Mouse (Mus musculus): ENCODE results near the gene Agap1.

Agap1 gene

DNA sequence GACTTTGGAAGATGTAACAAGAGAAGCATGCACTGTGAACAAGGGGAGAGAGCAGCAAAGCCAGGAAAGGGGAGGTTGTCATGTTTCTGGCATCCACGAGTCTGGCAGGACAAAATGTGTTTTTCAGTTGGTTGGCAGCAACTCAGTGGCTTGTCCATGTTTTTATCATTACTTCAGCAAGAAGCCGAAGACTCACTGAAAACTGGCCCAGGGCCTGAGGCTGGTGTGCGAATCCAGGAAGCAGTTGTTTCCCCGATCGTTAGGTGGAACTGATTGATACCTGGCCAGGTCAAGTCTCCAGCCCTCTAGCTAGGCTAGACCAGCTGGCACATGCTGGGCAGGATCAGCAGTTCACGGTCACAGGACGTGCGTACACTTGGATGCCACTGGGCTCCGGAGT, 162.7 kb downstream of the Agap1 start:
- 66% methylated on average over 9 of the region's 9 CpGs for WGBS

DNA sequence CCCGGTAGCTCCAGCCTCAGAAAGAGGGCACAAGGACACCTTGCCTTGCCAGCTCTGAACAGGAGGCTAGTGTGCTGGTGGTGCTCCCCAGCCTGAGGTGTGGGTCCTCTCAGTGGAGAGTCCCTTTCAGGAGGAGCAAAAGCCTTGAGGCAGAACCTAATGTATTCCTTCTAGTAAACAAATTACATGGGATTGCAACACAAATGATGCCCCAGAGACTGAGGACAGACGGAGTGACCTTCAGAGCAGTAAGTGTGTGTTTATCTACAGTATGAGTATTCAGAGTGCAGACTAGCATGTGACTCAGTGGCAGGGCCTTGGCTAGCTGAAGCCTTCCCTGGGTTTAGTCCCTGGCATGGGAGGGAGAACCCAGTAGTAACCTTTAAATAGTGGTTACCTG, 165.4 kb downstream of the Agap1 start:
- WGBS, result 76% methylated on average over 2 of the region's 2 CpGs

DNA sequence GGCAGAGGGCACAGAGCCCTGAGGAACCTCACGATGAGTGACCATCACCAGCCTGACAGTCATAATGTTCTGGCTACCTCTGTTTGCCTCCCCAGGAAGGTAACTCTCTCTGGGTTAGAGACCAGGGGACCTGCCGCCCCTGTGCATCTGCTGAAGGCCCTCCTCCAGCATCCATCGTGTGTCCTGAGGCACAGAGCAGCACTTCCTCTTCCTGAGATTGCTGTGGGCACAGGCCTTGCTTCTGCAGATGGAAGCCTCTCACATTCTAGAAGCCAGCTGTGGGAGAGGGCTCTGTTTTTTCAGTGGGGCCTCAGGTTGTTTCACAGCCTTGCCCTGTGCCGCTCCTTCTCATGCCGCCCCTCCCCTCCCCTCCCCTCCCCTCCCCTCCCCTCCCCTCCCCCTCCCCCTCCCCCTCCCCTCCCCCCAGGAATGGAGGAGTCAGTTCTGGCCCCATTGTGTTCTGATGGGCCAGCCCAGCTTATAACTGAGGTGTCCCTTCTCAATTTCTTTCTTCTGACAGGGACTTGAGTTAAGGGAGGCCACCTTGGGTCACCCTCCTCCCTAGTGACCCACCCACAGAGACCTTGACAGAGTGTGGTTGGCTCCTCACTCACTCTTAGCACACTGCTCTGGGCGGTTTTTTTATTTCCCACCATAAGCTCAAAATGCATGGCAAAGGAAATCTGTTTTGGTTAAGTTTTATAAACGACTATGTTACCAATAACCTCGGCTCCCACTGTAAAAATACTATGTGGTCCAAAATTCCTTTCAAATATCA, 166.6 kb downstream of the Agap1 start:
- WGBS, result 67% methylated on average over 8 of the region's 8 CpGs

DNA sequence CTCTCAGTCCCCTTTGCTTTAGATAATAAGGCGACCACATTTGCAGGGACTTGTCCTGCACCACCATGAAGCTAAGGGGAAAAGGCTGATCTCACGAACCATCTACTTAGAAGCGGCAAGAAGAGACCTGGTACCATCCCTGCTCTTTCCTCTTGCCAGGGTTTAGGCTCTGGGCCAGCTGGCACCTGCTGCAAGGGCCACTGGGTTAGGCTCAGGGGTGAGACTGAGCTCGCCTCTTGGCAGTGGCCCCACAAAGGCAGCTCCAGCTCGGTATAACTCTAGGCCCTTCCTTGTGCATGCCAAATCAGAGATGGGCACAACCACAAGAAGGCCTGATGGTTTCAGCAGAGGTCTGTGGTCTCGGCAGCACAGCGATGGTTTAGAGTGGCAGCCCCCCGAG, 167.3 kb downstream of the Agap1 start:
- WGBS, result 69% methylated on average over 8 of the region's 8 CpGs

DNA sequence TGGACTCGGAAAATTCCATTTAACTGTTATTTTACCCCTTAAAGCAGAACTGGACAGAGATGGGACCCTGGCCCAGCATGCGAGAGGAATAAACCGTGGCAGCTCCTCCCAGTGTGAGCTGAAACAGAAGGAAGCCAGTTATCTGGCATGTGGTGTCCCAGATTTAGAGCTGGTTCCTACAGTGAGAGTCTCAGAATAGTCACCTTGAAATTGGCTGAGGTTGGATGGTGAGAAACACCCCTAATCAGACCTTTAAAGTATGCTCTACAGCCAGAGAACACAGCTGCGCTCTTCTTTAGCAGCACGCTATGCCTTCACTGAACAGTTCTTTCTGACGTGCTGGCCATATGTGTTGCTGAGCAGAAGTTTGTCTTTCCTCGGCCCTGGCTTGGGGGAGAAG, 168.2 kb downstream of the Agap1 start:
- 35% methylated on average over 7 of the region's 7 CpGs for WGBS

DNA sequence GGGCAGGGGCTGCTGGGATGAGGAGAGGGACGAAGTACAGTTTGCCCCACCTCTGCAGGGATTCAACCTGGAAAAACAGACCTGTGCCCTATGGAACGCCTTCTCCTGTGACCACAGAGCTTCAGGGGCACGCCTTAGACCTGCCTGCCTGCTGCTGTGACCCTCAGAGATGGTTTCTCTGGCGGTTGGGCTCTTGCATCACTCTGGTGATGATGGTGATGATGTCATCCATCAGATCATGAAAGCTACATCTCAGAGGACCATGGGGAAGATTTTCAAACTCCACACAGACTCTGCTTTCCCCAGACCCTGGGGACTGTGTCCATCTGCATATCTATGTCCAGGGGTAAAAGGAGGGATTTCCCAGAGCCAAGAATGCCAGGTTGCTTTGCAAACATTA, 170.7 kb downstream of the Agap1 start:
- 81% methylated on average over 4 of the region's 4 CpGs for WGBS

DNA sequence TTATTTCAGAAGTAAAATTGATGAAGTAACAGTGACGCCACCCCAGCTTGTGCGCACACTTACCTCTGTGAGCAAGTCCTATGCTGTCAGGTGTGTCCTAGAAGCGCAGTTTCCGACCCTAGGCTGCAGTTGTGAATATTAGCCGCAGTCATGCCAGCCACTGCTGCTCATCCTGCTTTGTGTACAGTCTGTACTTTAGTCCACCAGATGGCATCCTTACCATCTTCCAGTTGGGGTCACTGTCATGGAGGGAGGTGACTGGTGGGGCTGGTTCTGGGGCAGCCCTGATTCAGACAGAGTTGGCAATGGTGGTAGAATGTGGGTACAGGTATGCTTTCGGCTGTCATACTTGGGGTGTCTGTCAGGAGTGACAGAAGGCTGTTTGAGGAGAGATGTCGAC, 171.4 kb downstream of the Agap1 start:
- 91% methylated on average over 7 of the region's 7 CpGs for WGBS

DNA sequence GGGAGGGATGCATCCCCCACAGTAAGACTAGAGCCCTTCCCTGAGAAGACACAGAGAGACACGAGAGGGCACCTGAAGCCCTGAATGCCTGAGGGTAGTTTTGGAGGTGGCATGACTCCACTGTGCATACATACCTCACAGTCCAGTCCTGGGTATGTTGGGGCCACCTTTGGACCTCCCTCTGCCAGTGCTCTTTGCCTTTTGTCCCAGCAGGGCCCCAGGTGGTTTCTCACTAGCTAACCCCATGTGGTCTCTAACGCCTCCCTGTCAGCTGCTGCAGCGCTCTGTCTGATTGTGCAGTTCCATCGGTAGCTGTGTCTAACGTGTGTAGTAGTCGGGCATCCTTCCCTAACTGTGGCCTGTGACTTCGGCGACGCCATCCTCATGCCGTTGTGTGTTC, 172.3 kb downstream of the Agap1 start:
- WGBS, result 69% methylated on average over 10 of the region's 10 CpGs

DNA sequence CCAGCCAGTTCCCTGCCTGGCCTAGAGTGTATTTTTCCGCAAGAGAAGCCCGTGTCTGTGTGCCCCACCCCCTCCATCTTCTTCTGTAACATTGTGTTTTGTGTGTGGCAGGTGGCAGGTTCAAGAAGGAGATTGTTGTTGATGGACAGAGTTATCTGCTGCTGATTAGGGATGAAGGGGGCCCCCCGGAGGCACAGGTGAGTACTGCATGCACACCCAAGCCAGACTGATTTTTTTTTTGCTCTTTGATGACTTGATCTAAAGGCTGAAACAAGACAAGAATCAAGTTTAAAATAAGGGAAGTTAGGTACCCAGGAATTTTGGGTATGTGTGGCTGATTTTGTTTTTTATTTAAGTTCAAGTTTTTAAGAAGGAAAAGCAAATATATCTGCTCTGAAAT, 173.0 kb downstream of the Agap1 start:
- 41% methylated on average over 3 of the region's 3 CpGs for WGBS

- WGBS, result 91% methylated on average over 4 of the region's 4 CpGs
These were observed 176.2 kb downstream of the Agap1 start for GRCm38 (mm10) chr1:89630836-89631235.

GRCm38 (mm10) chr1:89631747-89632146, 177.1 kb downstream of the Agap1 start:
- 0% methylated on average over 1 of the region's 1 CpGs for WGBS

GRCm38 (mm10) chr1:89634055-89634454, 179.4 kb downstream of the Agap1 start:
- 79% methylated on average over 14 of the region's 14 CpGs for WGBS

DNA sequence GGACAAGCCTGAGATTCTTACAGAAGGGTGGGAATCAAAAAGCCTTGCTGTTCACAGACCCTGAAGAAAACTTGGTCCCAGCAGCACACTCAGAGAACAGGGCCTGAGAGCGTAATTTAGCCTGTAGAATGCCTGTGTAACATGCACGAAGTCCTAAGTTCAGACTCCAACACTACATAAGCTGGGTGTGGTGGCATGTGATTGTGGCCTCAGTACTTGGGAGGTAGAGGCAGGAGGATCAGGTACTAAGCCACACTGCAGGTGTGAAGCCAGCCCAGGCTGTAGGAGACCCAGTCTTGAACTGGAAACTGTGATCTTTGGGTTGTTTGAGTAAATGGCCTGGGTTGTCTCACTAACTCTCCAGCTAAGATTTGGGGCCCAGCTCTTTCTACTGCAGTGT, 180.5 kb downstream of the Agap1 start:
- 89% methylated on average over 2 of the region's 2 CpGs for WGBS

DNA sequence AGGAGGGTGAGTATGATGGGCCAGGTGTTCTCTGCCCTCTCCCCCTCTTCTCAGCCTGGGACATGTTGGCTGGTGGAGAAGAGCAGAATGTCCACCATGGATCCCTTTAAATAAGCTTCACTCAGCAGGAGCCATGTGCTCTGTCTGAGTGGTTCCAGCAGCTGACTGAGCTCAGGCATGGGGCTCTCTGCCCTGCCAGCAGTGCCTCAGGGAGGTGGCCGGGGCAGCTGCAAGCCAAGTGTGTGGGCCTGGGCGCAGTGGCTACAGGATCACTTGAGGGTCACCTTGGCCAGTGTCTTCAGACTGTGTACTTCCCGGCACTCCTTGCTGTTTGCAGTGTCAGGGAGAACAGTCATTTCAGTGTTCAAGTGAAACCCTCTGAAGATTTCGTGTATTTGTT, 183.1 kb downstream of the Agap1 start:
- WGBS, result 81% methylated on average over 4 of the region's 4 CpGs

- WGBS, result 44% methylated on average over 8 of the region's 8 CpGs
These were observed 189.0 kb downstream of the Agap1 start for GRCm38 (mm10) chr1:89643445-89644100.

GRCm38 (mm10) chr1:89644120-89644519, 189.5 kb downstream of the Agap1 start:
- 60% methylated on average over 11 of the region's 11 CpGs for WGBS

DNA sequence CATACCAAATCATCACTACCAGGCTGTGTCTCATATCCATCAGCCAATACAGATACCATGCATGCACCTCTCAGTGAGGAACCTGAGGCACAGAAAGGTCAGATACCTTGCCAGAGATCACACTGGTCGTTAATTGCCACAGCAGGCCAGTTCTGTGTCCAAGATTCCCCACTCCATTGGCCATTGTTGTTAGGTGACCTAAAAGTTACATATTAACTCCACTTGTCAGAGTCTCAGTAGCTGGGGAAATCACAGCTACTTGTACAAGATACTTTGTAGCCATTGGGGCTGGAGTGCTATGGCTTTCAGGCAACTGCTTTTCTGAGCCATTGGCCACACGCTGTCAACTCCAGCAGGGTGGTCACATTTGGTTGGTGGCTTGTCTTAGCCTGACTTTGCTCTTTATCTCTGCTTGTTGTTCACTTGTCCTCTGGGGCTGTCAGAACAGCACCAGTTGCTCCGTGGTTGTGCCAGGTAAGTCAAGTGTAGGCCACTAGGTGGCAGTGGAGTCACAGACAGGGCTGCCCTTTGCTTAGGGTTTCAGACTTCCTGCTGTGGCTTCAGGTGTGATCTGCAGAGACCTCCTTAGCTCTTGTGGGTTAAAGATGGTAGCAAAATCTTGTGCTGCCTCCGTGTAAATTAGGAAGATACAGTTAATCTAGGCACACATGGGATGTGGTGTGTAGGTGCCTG, 191.9 kb downstream of the Agap1 start:
- WGBS, result 44% methylated on average over 4 of the region's 4 CpGs

GRCm38 (mm10) chr1:89647505-89647904, 192.9 kb downstream of the Agap1 start:
- WGBS, result 89% methylated on average over 8 of the region's 8 CpGs

GRCm38 (mm10) chr1:89650557-89650956, 196.0 kb downstream of the Agap1 start:
- WGBS, result 50% methylated on average over 7 of the region's 7 CpGs

- WGBS, result 95% methylated on average over 3 of the region's 3 CpGs
These were observed 201.6 kb downstream of the Agap1 start for GRCm38 (mm10) chr1:89656167-89656566.

DNA sequence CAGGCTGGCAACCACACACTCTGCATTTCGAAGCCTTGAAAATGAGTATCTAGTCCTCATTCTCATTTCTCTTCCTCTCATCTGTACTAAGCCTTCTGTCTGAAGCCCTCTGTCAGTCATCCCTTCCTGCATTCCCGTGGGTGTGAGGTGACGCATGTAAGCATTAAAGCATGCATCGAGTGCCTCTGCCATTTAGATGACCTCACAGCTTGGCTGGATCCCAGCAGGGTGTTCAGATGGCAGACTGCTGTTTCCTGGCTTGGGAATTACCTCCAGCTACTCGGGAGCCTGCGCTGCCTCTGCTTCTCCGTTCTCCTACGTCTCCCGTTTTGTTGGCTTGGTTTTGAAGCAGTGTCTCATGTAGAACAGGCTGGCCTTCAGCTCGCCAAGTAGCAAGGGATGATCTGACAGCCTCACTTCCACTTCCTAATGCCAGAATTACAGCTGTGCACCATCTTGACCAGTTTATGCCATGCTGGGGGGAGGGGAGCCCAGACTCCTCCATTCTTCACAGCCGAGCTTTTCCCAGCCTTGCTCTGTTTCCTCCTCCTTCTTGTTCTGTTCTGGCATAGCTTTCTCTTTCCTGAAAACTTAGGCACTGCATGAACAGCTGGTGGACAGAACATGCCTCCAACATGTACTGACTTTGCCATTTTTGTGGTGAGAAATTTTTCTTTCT, 202.2 kb downstream of the Agap1 start:
- 28% methylated on average over 11 of the region's 11 CpGs for WGBS

DNA sequence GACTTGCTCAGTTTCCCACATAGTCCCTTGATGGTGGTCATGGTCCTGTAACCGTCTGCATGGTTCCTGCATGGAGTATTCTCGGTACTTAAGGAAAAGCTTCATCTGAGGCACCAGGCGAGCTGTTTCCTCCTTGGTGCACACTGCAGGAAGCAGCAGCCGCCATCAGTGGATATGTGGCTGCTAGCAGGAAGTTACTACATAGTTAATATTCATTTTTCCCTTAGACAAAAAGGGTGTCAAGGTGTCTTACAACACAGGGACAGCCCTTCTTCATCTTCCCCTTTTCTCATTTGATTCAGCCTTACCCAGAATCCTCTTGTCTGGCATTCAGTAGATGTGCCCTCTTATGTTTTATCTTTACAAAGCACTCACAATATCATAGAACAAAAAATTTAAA, 206.2 kb downstream of the Agap1 start:
- 78% methylated on average over 4 of the region's 4 CpGs for WGBS

All from cerebral cortex, adult 2 months (tissue).